In genomic region chr4:109445397-109445796, GRCm38 (mm10) we compare ENCODE assay signal across 1 mouse cellular context.
TF ChIP-seq lines count a peak whose summit lies in the region.

No protein-coding gene starts in this region.

TF ChIP-seq in MEL, 35 proteins besides CTCF, POLR2A, EP300 and RAD21 (continued from another document):
- peak; percentile 99 for TF ChIP-seq GATA1 (IDR thresholded peaks at IDR 0.05; ENCODE audit: low read depth, low read length)
- TF ChIP-seq GABPA (IDR thresholded peaks at IDR 0.05; ENCODE audit: low read depth, low read length): no peak
- no peak for TF ChIP-seq JUND (IDR thresholded peaks at IDR 0.05; ENCODE audit: low read depth, low read length)
- TF ChIP-seq ZMIZ1 (IDR thresholded peaks at IDR 0.05; ENCODE audit: low read depth, low read length): peak; percentile 54; the same call in 1 of the 2 replicates
- no peak; the same call in none of the 2 replicates for TF ChIP-seq MAX (IDR thresholded peaks at IDR 0.05; ENCODE audit: low read length)
- TF ChIP-seq MYC (IDR thresholded peaks at IDR 0.05; ENCODE audit: low read depth, low read length): 0 out of 2 replicates have a peak, but pooled peaks have one; percentile 22
- peak; percentile 79; the same call in 1 of the 2 replicates for TF ChIP-seq MEF2A (IDR thresholded peaks at IDR 0.05; ENCODE audit: extremely low read depth, insufficient replicate concordance, low read depth, low read length, poor library complexity, severe bottlenecking)
- TF ChIP-seq E2F4 (IDR thresholded peaks at IDR 0.05; ENCODE audit: borderline replicate concordance, low read depth, low read length): no peak
- peak; percentile 92 for TF ChIP-seq MAFK (IDR thresholded peaks at IDR 0.05; ENCODE audit: borderline replicate concordance, low read depth, low read length)
- TF ChIP-seq SMC3 (IDR thresholded peaks at IDR 0.05; ENCODE audit: low read depth, low read length): no peak
- peak; percentile 99 for TF ChIP-seq ETS1 (IDR thresholded peaks at IDR 0.05; ENCODE audit: low read depth, low read length)
- TF ChIP-seq MAZ (IDR thresholded peaks at IDR 0.05; ENCODE audit: low read depth, low read length): no peak; the same call in none of the 2 replicates
- 0 out of 2 replicates have a peak, but pooled peaks have one; percentile 20 for TF ChIP-seq TBP (IDR thresholded peaks at IDR 0.05; ENCODE audit: low read depth, low read length)
- TF ChIP-seq ZKSCAN1 (IDR thresholded peaks at IDR 0.05; ENCODE audit: low read depth, low read length): no peak
- TF ChIP-seq UBTF (IDR thresholded peaks at IDR 0.05; ENCODE audit: borderline replicate concordance, insufficient read depth, low read depth, low read length): no peak
- no peak for TF ChIP-seq CHD1 (IDR thresholded peaks at IDR 0.05; ENCODE audit: low read depth, low read length)
- no peak for TF ChIP-seq USF2 (IDR thresholded peaks at IDR 0.05; ENCODE audit: borderline replicate concordance in 1 of 2, insufficient read depth in 1 of 2, low read depth in 1 of 2, low read length in 2 of 2)
- TF ChIP-seq MYB (IDR thresholded peaks at IDR 0.05; ENCODE audit: low read depth, low read length): peak; percentile 80
- peak; percentile 99 for TF ChIP-seq TAL1 (IDR thresholded peaks at IDR 0.05; ENCODE audit: low read length)
- TF ChIP-seq NRF1 (IDR thresholded peaks at IDR 0.05; ENCODE audit: insufficient read depth, low read depth, low read length, poor library complexity, severe bottlenecking): no peak
- no peak for TF ChIP-seq ZC3H11A (IDR thresholded peaks at IDR 0.05; ENCODE audit: low read depth, low read length)
